Mouse (Mus musculus): ENCODE measurements around the gene Dnhd1. TPM values are rescaled to one million over a fixed set of nuclear protein-coding genes. Genes with fewer than 3 reads are reported as not detected.

Gene Dnhd1
- polyA plus RNA-seq, 1 experiment: 0.68 TPM

DNA sequence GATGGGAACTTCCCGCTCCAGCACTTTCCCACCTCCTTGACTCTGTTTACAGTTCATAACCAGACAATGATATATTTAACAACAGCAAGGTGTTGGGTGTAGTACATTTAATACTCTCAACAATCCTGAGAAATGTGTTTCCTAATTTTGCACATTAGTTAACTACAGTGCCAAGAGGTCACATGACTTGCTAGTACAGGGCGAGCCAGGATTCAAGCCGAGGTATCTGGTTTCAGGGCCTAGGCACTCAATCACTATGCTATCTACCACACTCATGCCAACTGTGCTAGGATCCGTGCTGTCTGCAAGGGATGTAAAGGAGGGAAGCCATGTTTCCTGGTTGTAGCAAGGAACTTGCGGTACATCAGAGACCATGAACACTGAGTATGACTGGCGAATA, 34.1 kb upstream of the Dnhd1 start:
- TF ChIP-seq USF1 (IDR thresholded peaks at IDR 0.05; ENCODE audit: low read depth): no peak
- no peak for TF ChIP-seq MAX (IDR thresholded peaks at IDR 0.05; ENCODE audit: low read depth)
- no peak for TF ChIP-seq MYOG (IDR thresholded peaks at IDR 0.05; ENCODE audit: control insufficient read depth in 1 of 3, insufficient read depth in 1 of 3, insufficient read length in 2 of 3, low read depth in 2 of 3)
- TF ChIP-seq REST (IDR thresholded peaks at IDR 0.05; ENCODE audit: insufficient read depth, insufficient read length): no peak
- TF ChIP-seq TCF3 (IDR thresholded peaks at IDR 0.05; ENCODE audit: insufficient read length, low read depth): no peak
- no peak for TF ChIP-seq MYOD1 (IDR thresholded peaks at IDR 0.05; ENCODE audit: control insufficient read depth in 1 of 3, insufficient read length in 2 of 3, low read depth in 2 of 3)
- no peak for TF ChIP-seq SRF (IDR thresholded peaks at IDR 0.05; ENCODE audit: control insufficient read depth, insufficient read length, low read depth)
- TF ChIP-seq CEBPB (IDR thresholded peaks at IDR 0.05; ENCODE audit: insufficient read depth, poor library complexity, severe bottlenecking): no peak
- TF ChIP-seq TCF12 (IDR thresholded peaks at IDR 0.05; ENCODE audit: insufficient read depth, poor library complexity, severe bottlenecking): no peak
- no peak for TF ChIP-seq POLR2A (IDR thresholded peaks at IDR 0.05; ENCODE audit: insufficient read length, low read depth)
- TF ChIP-seq POLR2AphosphoS2 (IDR thresholded peaks at IDR 0.05; ENCODE audit: insufficient read length, low read depth): no peak
- no peak for TF ChIP-seq E2F4 (IDR thresholded peaks at IDR 0.05; ENCODE audit: insufficient read depth)
- peaks cover 47% of the 10 kb centered on the region for H3K36me3 ChIP-seq (ENCODE audit: control insufficient read depth, insufficient read depth)
- no peaks in the 10 kb centered on the region for H3K79me2 ChIP-seq (ENCODE audit: control insufficient read depth, insufficient read depth)
- H3K4me3 ChIP-seq: no peak overlapping the region
- no peak overlapping the region for H3K4me2 ChIP-seq (ENCODE audit: low read depth)
- no peaks in the 10 kb centered on the region for H3K27me3 ChIP-seq (ENCODE audit: control insufficient read depth, insufficient read depth, insufficient read length)
- H3ac ChIP-seq (ENCODE audit: control insufficient read depth, insufficient read length): no peak overlapping the region

DNA sequence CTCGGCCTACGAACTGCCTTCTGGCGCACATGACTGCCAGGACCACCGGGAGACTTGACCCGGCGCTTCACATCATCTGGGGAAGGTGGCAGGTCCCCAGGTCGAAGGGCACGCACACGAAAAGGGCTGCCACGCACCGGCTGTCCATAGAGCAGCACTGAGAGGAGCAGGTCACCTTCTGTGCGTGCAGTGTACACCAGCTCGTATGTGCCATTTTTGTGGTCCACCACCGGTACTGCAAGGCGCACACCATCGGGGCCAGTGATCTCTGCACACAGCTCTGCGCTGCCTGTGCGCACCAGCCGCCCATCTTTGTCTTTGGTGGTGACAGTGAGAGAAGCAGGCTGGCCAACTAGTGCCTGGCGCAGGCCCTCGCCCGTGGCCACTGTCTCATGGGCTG, 32.8 kb upstream of the Dnhd1 start:
- Histone ChIP-seq H3K79me2 (ENCODE audit: control insufficient read depth, insufficient read depth) (no peaks in the 10 kb centered on the region), H3K27me3 (ENCODE audit: control insufficient read depth, insufficient read depth, insufficient read length) (no peaks in the 10 kb centered on the region), H3ac (ENCODE audit: control insufficient read depth, insufficient read length) (no peak overlapping the region), H3K4me3 (no peak overlapping the region), H3K36me3 (ENCODE audit: control insufficient read depth, insufficient read depth) (peaks cover 44% of the 10 kb centered on the region), H3K4me2 (ENCODE audit: low read depth) (no peak overlapping the region)
- no peak for TF ChIP-seq POLR2A (IDR thresholded peaks at IDR 0.05; ENCODE audit: insufficient read length, low read depth)
- no peak for TF ChIP-seq MYOD1 (IDR thresholded peaks at IDR 0.05; ENCODE audit: control insufficient read depth in 1 of 3, insufficient read length in 2 of 3, low read depth in 2 of 3)
- TF ChIP-seq E2F4 (IDR thresholded peaks at IDR 0.05; ENCODE audit: insufficient read depth): no peak
- no peak for TF ChIP-seq USF1 (IDR thresholded peaks at IDR 0.05; ENCODE audit: low read depth)
- TF ChIP-seq REST (IDR thresholded peaks at IDR 0.05; ENCODE audit: insufficient read depth, insufficient read length): no peak
- no peak for TF ChIP-seq CEBPB (IDR thresholded peaks at IDR 0.05; ENCODE audit: insufficient read depth, poor library complexity, severe bottlenecking)
- TF ChIP-seq MAX (IDR thresholded peaks at IDR 0.05; ENCODE audit: low read depth): no peak
- no peak for TF ChIP-seq TCF12 (IDR thresholded peaks at IDR 0.05; ENCODE audit: insufficient read depth, poor library complexity, severe bottlenecking)
- no peak for TF ChIP-seq TCF3 (IDR thresholded peaks at IDR 0.05; ENCODE audit: insufficient read length, low read depth)
- TF ChIP-seq POLR2AphosphoS2 (IDR thresholded peaks at IDR 0.05; ENCODE audit: insufficient read length, low read depth): no peak
- TF ChIP-seq MYOG (IDR thresholded peaks at IDR 0.05; ENCODE audit: control insufficient read depth in 1 of 3, insufficient read depth in 1 of 3, insufficient read length in 2 of 3, low read depth in 2 of 3): no peak
- no peak for TF ChIP-seq SRF (IDR thresholded peaks at IDR 0.05; ENCODE audit: control insufficient read depth, insufficient read length, low read depth)

DNA sequence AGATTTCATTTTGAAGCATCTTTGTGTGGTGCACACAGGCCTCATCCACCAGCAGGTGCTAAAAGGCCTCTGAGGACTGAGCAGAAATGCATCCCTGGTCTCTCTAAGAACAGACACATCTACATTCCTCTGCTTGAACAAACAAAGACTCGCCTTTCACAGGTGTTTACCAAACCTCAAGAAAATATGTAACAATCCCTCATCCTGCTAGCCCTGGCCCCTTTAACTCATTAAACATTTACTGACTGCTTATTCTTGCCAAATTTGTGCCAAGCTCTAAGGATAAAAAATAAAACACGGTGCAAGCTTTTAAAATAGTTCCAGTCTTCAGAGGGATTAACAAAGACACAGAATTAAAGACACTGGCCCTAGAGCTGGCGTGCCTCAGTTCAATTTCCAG, 30.9 kb upstream of the Dnhd1 start:
- Histone ChIP-seq H3K79me2 (ENCODE audit: control insufficient read depth, insufficient read depth) (no peaks in the 10 kb centered on the region), H3K27me3 (ENCODE audit: control insufficient read depth, insufficient read depth, insufficient read length) (no peaks in the 10 kb centered on the region), H3K36me3 (ENCODE audit: control insufficient read depth, insufficient read depth) (peaks cover 39% of the 10 kb centered on the region), H3K4me3 (no peak overlapping the region), H3ac (ENCODE audit: control insufficient read depth, insufficient read length) (no peak overlapping the region), H3K4me2 (ENCODE audit: low read depth) (no peak overlapping the region)
- no peak for TF ChIP-seq MAX (IDR thresholded peaks at IDR 0.05; ENCODE audit: low read depth)
- no peak for TF ChIP-seq MYOD1 (IDR thresholded peaks at IDR 0.05; ENCODE audit: control insufficient read depth in 1 of 3, insufficient read length in 2 of 3, low read depth in 2 of 3)
- no peak for TF ChIP-seq TCF3 (IDR thresholded peaks at IDR 0.05; ENCODE audit: insufficient read length, low read depth)
- no peak for TF ChIP-seq E2F4 (IDR thresholded peaks at IDR 0.05; ENCODE audit: insufficient read depth)
- no peak for TF ChIP-seq POLR2A (IDR thresholded peaks at IDR 0.05; ENCODE audit: insufficient read length, low read depth)
- no peak for TF ChIP-seq REST (IDR thresholded peaks at IDR 0.05; ENCODE audit: insufficient read depth, insufficient read length)
- no peak for TF ChIP-seq TCF12 (IDR thresholded peaks at IDR 0.05; ENCODE audit: insufficient read depth, poor library complexity, severe bottlenecking)
- TF ChIP-seq CEBPB (IDR thresholded peaks at IDR 0.05; ENCODE audit: insufficient read depth, poor library complexity, severe bottlenecking): no peak
- TF ChIP-seq SRF (IDR thresholded peaks at IDR 0.05; ENCODE audit: control insufficient read depth, insufficient read length, low read depth): no peak
- no peak for TF ChIP-seq POLR2AphosphoS2 (IDR thresholded peaks at IDR 0.05; ENCODE audit: insufficient read length, low read depth)

DNA sequence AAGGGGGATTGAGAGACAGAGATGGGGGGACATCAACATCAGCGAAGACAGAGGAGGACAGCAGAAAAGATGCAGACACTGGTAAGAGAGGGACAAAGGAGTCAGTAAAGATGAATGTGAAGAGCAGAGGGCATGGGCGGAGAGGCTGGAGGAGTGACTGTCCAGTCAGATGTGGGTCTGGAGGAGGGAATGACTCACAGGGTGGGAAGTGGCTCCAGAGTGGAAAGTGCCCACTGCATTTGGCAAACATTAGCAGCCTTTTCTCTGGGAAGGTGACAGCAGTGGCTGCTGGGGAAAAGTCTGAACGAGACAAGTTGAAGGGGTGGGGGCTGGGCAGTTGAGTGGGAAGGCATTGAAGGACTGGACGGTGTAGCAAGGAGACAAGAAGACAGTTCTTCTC, 29.6 kb upstream of the Dnhd1 start:
- H3K4me2 ChIP-seq (ENCODE audit: low read depth): peak overlapping the region; percentile 81
- TF ChIP-seq MYOD1 (IDR thresholded peaks at IDR 0.05; ENCODE audit: control insufficient read depth in 1 of 3, insufficient read length in 2 of 3, low read depth in 2 of 3) (no peak), SRF (IDR thresholded peaks at IDR 0.05; ENCODE audit: control insufficient read depth, insufficient read length, low read depth) (no peak), POLR2A (IDR thresholded peaks at IDR 0.05; ENCODE audit: insufficient read length, low read depth) (peak; percentile 34), REST (IDR thresholded peaks at IDR 0.05; ENCODE audit: insufficient read depth, insufficient read length) (no peak), TCF12 (IDR thresholded peaks at IDR 0.05; ENCODE audit: insufficient read depth, poor library complexity, severe bottlenecking) (no peak), POLR2AphosphoS2 (IDR thresholded peaks at IDR 0.05; ENCODE audit: insufficient read length, low read depth) (no peak)
- no peak overlapping the region for H3K4me3 ChIP-seq
- peaks cover 3% of the 10 kb centered on the region for H3K79me2 ChIP-seq (ENCODE audit: control insufficient read depth, insufficient read depth)
- peaks cover 40% of the 10 kb centered on the region for H3K36me3 ChIP-seq (ENCODE audit: control insufficient read depth, insufficient read depth)
- no peaks in the 10 kb centered on the region for H3K27me3 ChIP-seq (ENCODE audit: control insufficient read depth, insufficient read depth, insufficient read length)
- H3ac ChIP-seq (ENCODE audit: control insufficient read depth, insufficient read length): no peak overlapping the region
